Mouse (Mus musculus): ENCODE measurements around the gene 2510039O18Rik. TPM values are rescaled to one million over a fixed set of nuclear protein-coding genes. Genes with fewer than 3 reads are reported as not detected.

Gene 2510039O18Rik
- total and polyA plus RNA-seq, 2 experiments from 2014 or later = 12.0 to 57.7 TPM

DNA sequence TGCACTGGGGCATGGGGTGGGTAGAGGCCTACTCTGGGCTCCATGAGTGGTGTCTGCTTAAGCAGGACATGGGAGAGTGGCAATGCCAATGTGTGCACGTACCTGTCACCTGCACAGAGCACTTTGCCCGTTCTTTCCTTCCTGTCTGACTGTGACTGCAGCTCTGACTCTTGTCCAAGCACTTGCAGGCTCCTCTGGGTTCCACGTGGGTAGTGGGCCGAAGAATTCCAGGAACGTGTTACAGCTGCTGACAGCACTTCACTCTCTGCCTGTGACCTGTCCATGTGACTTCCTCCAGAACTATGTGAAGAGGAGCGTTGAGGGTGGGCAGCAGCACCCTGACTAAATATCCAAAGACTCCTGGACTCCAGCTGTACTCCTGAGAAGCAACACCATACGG is 25.0 kb downstream of the 2510039O18Rik start:
- Histone ChIP-seq H3K27ac (ENCODE audit: low read depth, low read length) (no peak overlapping the region), H3K9ac (no peak overlapping the region)
- WGBS = 82% methylated on average over 7 of the region's 7 CpGs

DNA sequence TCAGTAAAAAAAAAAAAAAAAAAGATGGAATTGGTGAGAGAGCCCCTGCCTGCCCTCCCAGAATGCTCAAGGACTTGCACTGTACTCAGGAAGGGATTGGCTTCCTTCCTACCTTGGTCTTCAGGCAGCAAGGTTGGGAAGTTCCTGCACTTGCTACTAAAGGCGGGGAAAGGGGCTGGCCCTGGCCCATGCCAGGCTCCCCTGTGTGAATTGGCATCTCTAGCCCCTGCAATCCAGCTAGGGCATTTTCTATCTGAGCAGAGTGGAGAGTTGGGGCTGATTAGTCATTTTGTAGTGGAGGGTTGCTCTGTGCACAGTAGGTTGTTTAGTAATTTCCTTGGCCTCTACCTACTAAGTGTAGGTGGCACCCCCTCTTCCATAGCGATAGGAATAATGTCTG is 28.1 kb downstream of the 2510039O18Rik start:
- Histone ChIP-seq H3K4me2 (ENCODE audit: low read depth) (no peak overlapping the region), H3K36me3 (ENCODE audit: insufficient read depth) (no peaks in the 10 kb centered on the region), H3K4me3 (ENCODE audit: low read depth, low read length) (no peak overlapping the region), H3K4me1 (ENCODE audit: insufficient read depth) (no peaks in the 10 kb centered on the region), H3K9ac (no peak overlapping the region), H3K27me3 (ENCODE audit: insufficient read depth, low read length) (no peaks in the 10 kb centered on the region), H3K27ac (ENCODE audit: low read depth, low read length) (no peak overlapping the region), H3K9me3 (ENCODE audit: low read length) (no peaks in the 10 kb centered on the region)
- WGBS = 89% methylated on average over 2 of the region's 2 CpGs
- DNase-seq (no peak), ATAC-seq (no peak)
- no peak for TF ChIP-seq CTCF (IDR thresholded peaks at IDR 0.05; ENCODE audit: low read depth)

More for the DNA sequence above, 25.0 kb downstream of the 2510039O18Rik start:
- TF ChIP-seq CTCF (IDR thresholded peaks at IDR 0.05; ENCODE audit: low read depth) = no peak
- Histone ChIP-seq H3K4me1 (ENCODE audit: insufficient read depth) (no peaks in the 10 kb centered on the region), H3K9me3 (ENCODE audit: low read length) (no peaks in the 10 kb centered on the region), H3K36me3 (ENCODE audit: insufficient read depth) (no peaks in the 10 kb centered on the region), H3K4me2 (ENCODE audit: low read depth) (no peak overlapping the region), H3K4me3 (ENCODE audit: low read depth, low read length) (no peak overlapping the region), H3K27me3 (ENCODE audit: insufficient read depth, low read length) (no peaks in the 10 kb centered on the region)
- no peak for ATAC-seq
- no peak for DNase-seq

DNA sequence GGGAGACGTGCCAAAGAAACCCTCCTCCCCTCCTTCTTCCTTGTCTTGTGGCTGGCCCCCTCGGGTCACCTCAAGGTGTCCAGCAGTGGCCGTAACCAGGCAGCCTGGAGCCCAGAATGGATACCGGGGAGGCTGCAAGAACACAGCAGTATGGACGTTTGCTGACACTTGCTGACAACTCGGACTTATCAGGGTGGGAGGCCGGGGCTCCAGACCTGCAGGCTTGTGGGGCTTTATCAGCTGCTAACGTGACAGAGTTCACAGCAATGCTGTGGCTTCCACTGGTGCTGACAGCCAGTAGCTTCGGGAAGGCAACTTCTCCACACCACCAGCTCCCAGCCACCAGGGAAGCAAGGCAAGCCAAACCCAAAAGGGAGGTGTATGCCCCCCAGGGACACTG is 28.6 kb downstream of the 2510039O18Rik start:
- no peak overlapping the region for H3K27ac ChIP-seq (ENCODE audit: low read depth, low read length)
- H3K9me3 ChIP-seq (ENCODE audit: low read length) = no peaks in the 10 kb centered on the region
- no peak for ATAC-seq
- no peak for DNase-seq
- no peaks in the 10 kb centered on the region for H3K27me3 ChIP-seq (ENCODE audit: insufficient read depth, low read length)
- 65% methylated on average over 9 of the region's 9 CpGs for WGBS
- H3K9ac ChIP-seq = no peak overlapping the region
- no peak overlapping the region for H3K4me3 ChIP-seq (ENCODE audit: low read depth, low read length)
- no peak for TF ChIP-seq CTCF (IDR thresholded peaks at IDR 0.05; ENCODE audit: low read depth)
- H3K4me2 ChIP-seq (ENCODE audit: low read depth) = no peak overlapping the region
- no peaks in the 10 kb centered on the region for H3K4me1 ChIP-seq (ENCODE audit: insufficient read depth)
- no peaks in the 10 kb centered on the region for H3K36me3 ChIP-seq (ENCODE audit: insufficient read depth)

DNA sequence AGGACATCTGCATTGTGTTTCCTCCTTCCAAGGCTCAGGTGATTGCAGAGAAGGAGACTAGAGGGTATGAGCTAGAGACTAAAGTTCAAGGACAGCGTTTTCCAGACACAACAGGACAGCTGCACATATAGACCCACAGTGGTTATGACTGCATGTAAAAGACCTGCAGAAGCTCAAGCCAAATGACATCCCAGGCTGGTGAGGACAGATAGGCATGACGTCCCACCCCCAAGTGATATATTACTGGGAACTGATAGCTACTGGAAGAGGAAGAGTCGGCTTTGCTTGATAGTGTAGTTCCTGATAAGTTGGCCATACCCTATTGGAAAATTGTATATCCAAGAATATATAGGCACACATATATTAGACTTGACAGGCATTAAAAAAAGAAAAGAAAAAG is 35.5 kb downstream of the 2510039O18Rik start:
- Histone ChIP-seq H3K4me1 (ENCODE audit: insufficient read depth) (no peaks in the 10 kb centered on the region), H3K4me2 (ENCODE audit: low read depth) (no peak overlapping the region), H3K4me3 (ENCODE audit: low read depth, low read length) (no peak overlapping the region), H3K9me3 (ENCODE audit: low read length) (no peaks in the 10 kb centered on the region), H3K9ac (no peak overlapping the region), H3K36me3 (ENCODE audit: insufficient read depth) (no peaks in the 10 kb centered on the region), H3K27me3 (ENCODE audit: insufficient read depth, low read length) (no peaks in the 10 kb centered on the region), H3K27ac (ENCODE audit: low read depth, low read length) (no peak overlapping the region)
- ATAC-seq = no peak
- no peak for DNase-seq
- 90% methylated on average over 3 of the region's 3 CpGs for WGBS
- TF ChIP-seq CTCF (IDR thresholded peaks at IDR 0.05; ENCODE audit: low read depth) = no peak

DNA sequence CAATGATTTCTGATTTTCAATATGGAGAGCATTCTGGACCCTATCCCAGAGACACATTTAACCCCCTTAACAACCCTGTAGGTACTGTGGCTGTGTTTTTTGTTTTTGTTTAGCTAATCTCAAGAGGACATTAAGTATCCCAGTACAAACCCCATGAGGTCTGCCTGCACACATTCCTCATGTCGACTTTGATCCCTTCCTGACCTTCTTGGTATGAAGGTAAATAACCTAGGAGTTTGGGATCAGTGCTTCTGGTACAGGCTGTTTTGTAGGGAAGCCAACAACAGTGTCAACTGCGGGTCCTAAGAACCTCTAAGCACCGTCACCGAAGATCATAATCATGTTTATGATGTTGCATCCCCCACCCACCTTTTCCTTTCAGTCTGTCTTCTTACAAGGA is 37.0 kb downstream of the 2510039O18Rik start:
- Histone ChIP-seq H3K4me1 (ENCODE audit: insufficient read depth) (no peaks in the 10 kb centered on the region), H3K9me3 (ENCODE audit: low read length) (no peaks in the 10 kb centered on the region), H3K4me3 (ENCODE audit: low read depth, low read length) (no peak overlapping the region), H3K4me2 (ENCODE audit: low read depth) (no peak overlapping the region), H3K36me3 (ENCODE audit: insufficient read depth) (no peaks in the 10 kb centered on the region), H3K27ac (ENCODE audit: low read depth, low read length) (no peak overlapping the region), H3K9ac (no peak overlapping the region), H3K27me3 (ENCODE audit: insufficient read depth, low read length) (no peaks in the 10 kb centered on the region)
- DNase-seq = no peak
- TF ChIP-seq CTCF (IDR thresholded peaks at IDR 0.05; ENCODE audit: low read depth) = no peak
- no peak for ATAC-seq
- 85% methylated on average over 4 of the region's 4 CpGs for WGBS

DNA sequence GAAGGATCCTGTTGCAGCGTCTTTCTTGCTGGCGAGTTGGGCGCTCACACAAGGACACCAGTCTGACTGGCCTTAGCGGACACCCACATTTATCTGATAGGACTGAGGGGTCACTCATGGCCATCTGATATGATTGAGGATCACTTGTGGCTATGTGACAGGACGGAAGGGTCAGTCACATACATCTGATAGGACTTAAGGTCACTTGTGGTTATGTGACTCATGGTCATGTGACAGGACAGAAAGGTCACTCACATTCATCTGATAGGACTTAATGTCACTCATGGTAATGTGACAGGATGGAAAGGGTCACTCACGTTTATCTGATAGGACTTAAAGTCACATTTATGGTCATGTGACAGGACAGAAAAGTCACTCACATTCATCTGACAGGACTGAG is 37.7 kb downstream of the 2510039O18Rik start:
- ATAC-seq = no peak
- DNase-seq = no peak
- Histone ChIP-seq H3K4me3 (ENCODE audit: low read depth, low read length) (no peak overlapping the region), H3K9ac (no peak overlapping the region), H3K9me3 (ENCODE audit: low read length) (no peaks in the 10 kb centered on the region), H3K27me3 (ENCODE audit: insufficient read depth, low read length) (no peaks in the 10 kb centered on the region), H3K4me2 (ENCODE audit: low read depth) (no peak overlapping the region), H3K36me3 (ENCODE audit: insufficient read depth) (no peaks in the 10 kb centered on the region), H3K27ac (ENCODE audit: low read depth, low read length) (no peak overlapping the region), H3K4me1 (ENCODE audit: insufficient read depth) (no peaks in the 10 kb centered on the region)
- WGBS = 93% methylated on average over 6 of the region's 6 CpGs
- no peak for TF ChIP-seq CTCF (IDR thresholded peaks at IDR 0.05; ENCODE audit: low read depth)

DNA sequence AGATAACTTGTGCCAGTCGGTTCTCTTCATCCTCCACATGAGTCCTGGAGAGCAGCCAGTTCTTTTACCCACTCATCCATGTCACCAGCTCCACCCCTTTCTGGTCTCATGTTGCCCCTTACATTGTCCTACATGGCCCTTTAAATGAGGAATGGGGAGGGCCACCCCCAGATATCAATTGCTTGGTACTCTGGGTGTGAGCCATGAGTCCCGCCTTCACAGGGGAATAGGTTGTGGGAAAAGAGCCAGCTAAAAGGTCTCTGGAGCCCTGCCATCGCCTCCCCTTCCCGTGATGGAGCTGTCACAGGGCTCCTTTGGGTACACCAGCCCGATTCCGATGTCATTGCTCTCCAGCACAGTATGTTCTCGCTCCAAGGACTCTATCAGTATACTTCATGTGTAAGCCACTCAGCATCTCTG is 38.8 kb downstream of the 2510039O18Rik start:
- no peak for TF ChIP-seq CTCF (IDR thresholded peaks at IDR 0.05; ENCODE audit: low read depth)
- H3K9me3 ChIP-seq (ENCODE audit: low read length) = no peaks in the 10 kb centered on the region
- no peak for DNase-seq
- no peak overlapping the region for H3K4me2 ChIP-seq (ENCODE audit: low read depth)
- no peak overlapping the region for H3K9ac ChIP-seq
- no peaks in the 10 kb centered on the region for H3K4me1 ChIP-seq (ENCODE audit: insufficient read depth)
- no peaks in the 10 kb centered on the region for H3K27me3 ChIP-seq (ENCODE audit: insufficient read depth, low read length)
- no peak for ATAC-seq
- H3K27ac ChIP-seq (ENCODE audit: low read depth, low read length) = no peak overlapping the region
- 52% methylated on average over 7 of the region's 7 CpGs for WGBS
- H3K36me3 ChIP-seq (ENCODE audit: insufficient read depth) = no peaks in the 10 kb centered on the region
- no peak overlapping the region for H3K4me3 ChIP-seq (ENCODE audit: low read depth, low read length)
